Mouse (Mus musculus) gastrocnemius, adult 8-10 months (tissue): ENCODE results near the gene Ccdc155. TPM values are rescaled to one million over a fixed set of nuclear protein-coding genes. Genes with fewer than 3 reads are reported as not detected.

ENCODE experiments used
- DNase-seq, 2 experiments: peaks; one replicate each; pipeline ENCODE4 v3.0.0; 2022; ENCODE audit warnings: low spot score in 2 of 2
- microRNA-seq: library from miRNA; unstranded; fragments of <30 nt; microRNA quantifications from one replicate; pipeline ENCODE4 v1.2.0, GENCODE M21; 2022
- total RNA-seq, 4 experiments: library from RNA; stranded (reverse); gene quantifications; 2 replicates each; pipeline ENCODE4 v1.2.4; 2022

The Ccdc155 gene
- total RNA-seq, 4 experiments from 2014 or later, result 0.25 TPM; not detected in 3

DNA sequence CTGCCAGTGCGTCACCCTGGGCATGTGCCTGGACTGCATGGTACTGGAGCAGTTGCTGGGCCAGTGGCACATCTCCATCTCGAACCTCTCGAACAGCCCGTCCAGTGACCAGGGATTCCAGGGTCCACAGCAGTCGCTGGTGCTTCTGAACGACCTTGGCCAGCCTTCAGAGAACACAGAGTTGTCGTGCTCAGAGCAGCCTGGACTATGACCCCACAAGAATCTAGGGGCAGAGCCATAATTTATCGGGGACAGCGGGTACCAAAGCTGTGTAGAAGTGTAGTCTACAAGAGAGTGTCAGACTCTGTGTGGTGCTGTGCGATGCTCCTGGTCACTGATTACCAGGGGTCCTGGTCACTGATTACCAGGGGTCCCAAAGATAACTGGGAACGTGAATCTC lies 56.8 kb downstream of the Ccdc155 start:
- no peak for DNase-seq

DNA sequence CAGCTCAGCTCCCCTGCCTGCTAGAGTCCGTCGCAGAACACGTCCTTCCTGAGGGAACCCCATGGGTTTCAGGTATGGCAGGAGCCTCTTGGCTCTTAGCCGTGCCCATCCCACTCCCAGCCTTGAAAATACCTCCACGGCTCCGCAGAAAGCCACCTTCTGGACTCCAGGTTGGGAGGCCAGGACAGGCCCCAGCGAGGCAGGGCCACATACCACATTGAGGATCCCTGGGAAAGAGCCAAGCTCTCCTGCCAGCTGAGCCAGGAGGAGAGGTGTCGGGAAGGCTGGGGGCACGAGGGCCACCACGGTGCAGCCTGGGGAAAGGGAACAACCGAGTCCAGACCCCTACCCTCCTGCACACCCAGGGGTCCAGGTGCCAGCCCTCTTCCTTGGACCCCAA lies 57.4 kb downstream of the Ccdc155 start:
- DNase-seq, result no peak

- DNase-seq, result no peak
Observed at GRCm38 (mm10) chr7:45145460-45145859, 59.2 kb downstream of the Ccdc155 start.

- DNase-seq, result no peak
Observed at GRCm38 (mm10) chr7:45144368-45145174, 60.1 kb downstream of the Ccdc155 start.

DNA sequence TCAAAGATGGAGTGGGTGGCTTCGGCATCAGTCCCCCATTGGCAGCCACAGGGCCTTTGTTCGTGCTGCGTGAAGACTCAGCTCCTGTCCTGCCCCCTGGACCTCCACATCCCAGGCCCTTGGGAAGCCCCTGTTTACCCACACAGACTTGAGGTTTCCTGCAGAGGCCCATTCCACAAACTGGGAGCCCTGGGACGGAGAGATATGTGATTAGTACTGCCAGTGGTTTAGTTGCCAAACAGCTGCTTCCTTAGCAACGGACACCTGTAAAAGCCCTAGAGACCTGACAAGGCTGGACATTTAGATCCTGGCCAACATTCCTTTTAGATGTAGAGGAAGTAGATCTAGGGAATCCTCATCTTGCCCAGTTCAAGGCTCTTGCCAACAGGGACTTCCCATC lies 62.8 kb downstream of the Ccdc155 start:
- no peak for DNase-seq

DNA sequence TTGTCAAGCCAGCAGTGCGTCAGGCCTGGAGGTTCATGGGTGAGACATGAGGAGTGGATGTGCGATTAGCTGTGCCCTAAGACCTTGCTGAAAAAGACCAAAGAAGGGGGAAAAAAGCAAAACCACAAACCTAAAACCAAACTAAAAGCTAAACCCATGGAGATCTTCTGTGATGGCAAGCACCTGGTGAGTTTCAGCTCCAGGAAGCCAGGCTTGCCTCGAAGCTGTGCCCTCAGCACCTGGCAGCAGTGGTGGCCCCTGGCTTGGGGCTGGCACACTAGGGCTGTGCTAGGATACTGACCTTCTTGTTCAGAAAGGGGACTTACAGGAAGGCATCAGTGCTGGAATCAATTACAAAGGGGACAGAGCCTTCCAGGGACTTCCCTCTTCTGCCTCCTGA lies 63.4 kb downstream of the Ccdc155 start:
- DNase-seq, result no peak

GRCm38 (mm10) chr7:45139904-45140723 lies 64.6 kb downstream of the Ccdc155 start:
- DNase-seq, result no peak

GRCm38 (mm10) chr7:45138403-45138802 lies 66.3 kb downstream of the Ccdc155 start:
- no peak for DNase-seq

DNA sequence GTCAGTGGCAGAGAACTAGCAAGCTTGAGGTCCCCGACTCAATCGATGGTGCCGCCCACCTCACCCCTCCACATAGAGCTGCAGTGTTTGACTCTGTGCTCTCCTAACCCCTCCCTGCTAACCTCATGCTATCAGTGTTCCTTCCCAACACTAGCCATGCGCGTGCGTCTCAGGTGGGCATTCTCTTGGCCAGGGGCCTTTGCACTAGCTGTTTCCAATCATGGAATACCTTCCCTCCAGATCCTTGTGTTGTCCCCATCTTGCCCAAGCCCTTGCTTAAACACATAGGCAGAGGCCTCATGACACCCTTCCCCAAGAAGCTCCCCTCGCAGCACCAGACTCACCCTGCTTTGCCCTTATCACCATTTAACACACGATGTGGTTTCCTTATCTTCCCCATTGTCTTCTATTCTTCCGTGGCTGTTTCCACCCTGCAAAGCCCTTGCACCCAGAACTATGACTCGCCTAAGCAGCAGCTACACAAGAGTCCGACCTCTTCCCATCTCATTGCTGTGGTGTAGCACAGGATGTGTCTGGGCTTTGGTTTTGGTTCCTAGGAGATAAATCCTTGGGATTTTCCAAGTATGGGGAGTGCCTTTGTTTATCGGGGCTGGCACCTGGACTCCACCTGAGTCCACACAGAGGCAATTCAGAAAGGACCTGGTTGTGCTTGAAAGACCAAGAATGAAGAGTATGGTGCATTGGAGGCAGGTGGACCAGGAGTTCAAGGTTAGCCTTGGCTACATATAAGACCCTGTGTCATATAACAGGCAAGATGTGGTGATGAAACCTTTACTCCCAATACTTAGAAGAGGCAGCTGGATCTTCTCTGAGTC lies 67.3 kb downstream of the Ccdc155 start:
- DNase-seq, result no peak

- peak; percentile 88 to 89 for DNase-seq
Observed at GRCm38 (mm10) chr7:45135993-45136567, 68.6 kb downstream of the Ccdc155 start, which contains the start of the genes Gm45713 and Flt3l. Gene Gm45713 (minus strand): TSS chr7:45136231. Gene Flt3l (minus strand): TSS chr7:45136432.

DNA sequence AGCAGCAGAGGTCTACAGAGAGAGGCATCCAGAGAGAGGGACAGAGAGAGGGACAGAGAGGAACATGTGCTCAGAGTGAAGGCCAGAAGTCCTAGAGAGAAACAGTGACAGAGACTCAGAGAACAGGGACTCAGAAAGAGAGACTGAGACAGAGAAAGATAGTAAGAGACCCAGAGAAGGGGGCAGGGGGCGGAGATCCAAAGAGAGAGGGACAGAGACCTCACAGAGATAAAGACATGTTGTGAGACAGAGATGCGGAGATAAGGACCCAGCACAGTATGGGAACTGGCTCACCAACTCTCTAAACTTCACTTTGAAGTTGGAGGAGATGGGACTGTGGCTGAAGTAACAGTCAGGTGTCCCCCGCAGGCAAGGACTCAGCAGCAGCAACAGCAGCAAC lies 69.3 kb downstream of the Ccdc155 start:
- DNase-seq, result no peak

GRCm38 (mm10) chr7:45134544-45135026 lies 70.1 kb downstream of the Ccdc155 start:
- no peak for DNase-seq

Small RNAs within 50 kb of the gene (microRNA-seq; reads per million reads assigned to microRNA genes)
- gene Mir7055, result not detected

Other genes with a start within 250 kb of the Ccdc155 start
- gene Cpt1c, start 230.0 kb downstream of the Ccdc155 start, total RNA-seq, result 1 to 10 TPM in 1 of 4 experiments, under 1 TPM in 3; 0.61 to 1.3 (median 0.71) TPM
- 100 to 1,000 TPM; 144 to 162 (median 152) TPM for gene Prmt1, start 218.3 kb downstream of the Ccdc155 start, total RNA-seq
- 10 to 100 TPM; 13.5 to 22.2 (median 17.9) TPM for gene Irf3, start 207.2 kb downstream of the Ccdc155 start, total RNA-seq
- 10 to 100 TPM in 1 of 4 experiments, 1 to 10 TPM in 3; 8.2 to 13.0 (median 9.4) TPM for gene Bcl2l12, start 206.2 kb downstream of the Ccdc155 start, total RNA-seq
- 10 to 100 TPM; 43.2 to 50.7 (median 48.4) TPM for gene Scaf1, start 188.5 kb downstream of the Ccdc155 start, total RNA-seq
- gene Rras, start 186.9 kb downstream of the Ccdc155 start, total RNA-seq, result 10 to 100 TPM; 20.1 to 25.7 (median 21.3) TPM
- gene Prr12, start 152.0 kb downstream of the Ccdc155 start, total RNA-seq, result 10 to 100 TPM; 15.3 to 17.5 (median 15.9) TPM
- gene Nosip, start 142.5 kb downstream of the Ccdc155 start, total RNA-seq, result 10 to 100 TPM; 24.5 to 31.0 (median 28.2) TPM
- 10 to 100 TPM in 2 of 4 experiments, 1 to 10 TPM in 2; 7.2 to 13.3 (median 10.6) TPM for gene Prrg2, start 142.2 kb downstream of the Ccdc155 start, total RNA-seq
- gene Rcn3, start 112.7 kb downstream of the Ccdc155 start, total RNA-seq, result 10 to 100 TPM in 1 of 4 experiments, 1 to 10 TPM in 3; 4.1 to 10.2 (median 7.5) TPM
- 10 to 100 TPM; 23.8 to 37.0 (median 30.0) TPM for gene Fcgrt, start 101.0 kb downstream of the Ccdc155 start, total RNA-seq
- gene Rps11, start 80.5 kb downstream of the Ccdc155 start, total RNA-seq, result 100 to 1,000 TPM; 471 to 554 (median 519) TPM
- 100 to 1,000 TPM; 647 to 843 (median 690) TPM for gene Rpl13a, start 76.1 kb downstream of the Ccdc155 start, total RNA-seq
- not detected for gene Gm45713, start 68.7 kb downstream of the Ccdc155 start, total RNA-seq
- gene Flt3l, start 68.5 kb downstream of the Ccdc155 start, total RNA-seq, result 1 to 10 TPM in 3 of 4 experiments, under 1 TPM in 1; 0.94 to 2.7 (median 2.3) TPM
- 10 to 100 TPM; 34.6 to 42.1 (median 38.3) TPM for gene Pih1d1, start 50.6 kb downstream of the Ccdc155 start, total RNA-seq
- 10 to 100 TPM; 10.4 to 16.9 (median 13.7) TPM for gene Aldh16a1, start 50.3 kb downstream of the Ccdc155 start, total RNA-seq
- gene Slc17a7, start 40.9 kb downstream of the Ccdc155 start, total RNA-seq, result under 1 TPM; 0.21 to 0.39 (median 0.31) TPM
- not detected for gene Gfy, start 25.3 kb downstream of the Ccdc155 start, total RNA-seq
- not detected for gene Pth2, start 23.9 kb downstream of the Ccdc155 start, total RNA-seq
- gene Dkkl1, start 7.3 kb upstream of the Ccdc155 start, total RNA-seq, result not detected
- gene Tead2, start 10.9 kb upstream of the Ccdc155 start, total RNA-seq, result 1 to 10 TPM in 3 of 4 experiments, under 1 TPM in 1; 0.77 to 3.1 (median 1.7) TPM
- 1 to 10 TPM in 3 of 4 experiments, under 1 TPM in 1; 0.15 to 2.0 (median 1.2) TPM for gene Cd37, start 34.2 kb upstream of the Ccdc155 start, total RNA-seq
- gene Slc6a16, start 36.2 kb upstream of the Ccdc155 start, total RNA-seq, result not detected
- not detected for gene Slc6a21, start 72.6 kb upstream of the Ccdc155 start, total RNA-seq
- gene Trpm4, start 128.9 kb upstream of the Ccdc155 start, total RNA-seq, result 10 to 100 TPM; 30.7 to 35.6 (median 32.0) TPM
- gene Hrc, start 130.4 kb upstream of the Ccdc155 start, total RNA-seq, result 100 to 1,000 TPM; 700 to 858 (median 833) TPM
- under 1 TPM in 3 of 4 experiments, not detected in 1; 0.07 to 0.24 (median 0.09) TPM for gene Ppfia3, start 162.1 kb upstream of the Ccdc155 start, total RNA-seq
- not detected for gene Lin7b, start 165.7 kb upstream of the Ccdc155 start, total RNA-seq
- gene Snrnp70, start 190.8 kb upstream of the Ccdc155 start, total RNA-seq, result 10 to 100 TPM; 45.4 to 74.5 (median 59.9) TPM
- 10 to 100 TPM; 78.8 to 94.6 (median 88.3) TPM for gene Kcna7, start 200.8 kb upstream of the Ccdc155 start, total RNA-seq
- 1 to 10 TPM; 3.7 to 4.9 (median 4.3) TPM for gene Ntf5, start 208.8 kb upstream of the Ccdc155 start, total RNA-seq
- gene Lhb, start 215.9 kb upstream of the Ccdc155 start, total RNA-seq, result under 1 TPM in 2 of 4 experiments, not detected in 2; 0.46 to 0.61 TPM
- gene Gys1, start 230.0 kb upstream of the Ccdc155 start, total RNA-seq, result 100 to 1,000 TPM; 265 to 308 (median 299) TPM
- gene Ruvbl2, start 233.2 kb upstream of the Ccdc155 start, total RNA-seq, result 10 to 100 TPM; 22.4 to 28.6 (median 24.0) TPM